Mouse (Mus musculus): ENCODE results near the gene Adra1d. TPM values are rescaled to one million over a fixed set of nuclear protein-coding genes. Genes with fewer than 3 reads are reported as not detected.

Adra1d gene
- total and polyA plus RNA-seq, 3 experiments, result not detected

DNA sequence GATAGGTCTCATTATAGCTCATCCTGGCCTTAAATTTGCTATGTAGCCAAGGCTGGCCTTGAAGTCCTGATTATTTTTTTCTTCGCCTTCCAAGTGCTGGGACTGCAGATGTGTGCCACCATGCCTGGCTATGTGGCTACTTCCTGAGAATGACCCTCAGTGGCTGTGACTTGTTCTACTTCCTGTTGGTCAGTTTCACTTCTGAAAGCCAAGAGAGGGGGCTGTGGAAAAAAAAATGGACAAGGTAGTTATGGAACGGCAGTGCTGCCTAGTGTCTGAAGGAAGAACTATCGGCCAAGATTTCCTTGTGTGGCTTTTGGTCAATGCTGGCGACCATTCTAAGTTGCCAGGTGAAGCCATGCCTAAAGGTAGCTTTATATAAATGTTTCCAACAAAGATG is 44.5 kb downstream of the Adra1d start (continued):
- TF ChIP-seq NRF1 (IDR thresholded peaks at IDR 0.05; ENCODE audit: low read depth, low read length) (no peak), ZKSCAN1 (IDR thresholded peaks at IDR 0.05; ENCODE audit: borderline replicate concordance, low read depth, low read length) (no peak), SIN3A (IDR thresholded peaks at IDR 0.05; ENCODE audit: low read length) (no peak)

DNA sequence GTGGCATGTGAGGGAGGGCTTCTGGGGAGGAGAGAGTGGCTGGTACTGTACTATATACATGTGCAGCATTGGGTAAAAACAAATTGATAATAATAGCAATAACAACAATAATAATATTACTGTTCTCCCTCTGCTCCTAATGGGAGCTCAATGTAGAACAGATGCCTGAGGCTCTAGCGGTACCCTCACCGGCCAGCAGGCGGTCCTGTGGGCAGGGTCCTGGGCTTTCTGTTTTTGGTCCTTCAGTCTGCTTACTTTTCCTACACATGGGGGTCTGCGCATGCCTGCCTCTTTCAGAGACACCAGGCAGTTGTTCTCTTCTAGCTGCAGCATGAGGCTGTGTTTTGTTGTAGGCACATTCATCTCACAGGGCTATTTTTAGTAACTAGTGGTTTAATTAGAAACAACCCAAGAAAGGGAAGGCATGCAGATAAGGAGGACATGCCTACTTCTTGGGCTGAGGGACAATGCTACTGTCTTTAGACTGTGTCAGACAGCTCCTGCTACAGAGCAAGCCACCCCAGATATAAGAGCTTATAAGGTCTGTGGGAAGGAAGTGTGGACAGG is 47.9 kb downstream of the Adra1d start:
- no peak for DNase-seq (ENCODE audit: extremely low read depth)
- no peak for TF ChIP-seq ZC3H11A (IDR thresholded peaks at IDR 0.05; ENCODE audit: low read depth, low read length)
- no peak for TF ChIP-seq TCF12 (IDR thresholded peaks at IDR 0.05; ENCODE audit: low read depth, low read length)
- no peak for TF ChIP-seq UBTF (IDR thresholded peaks at IDR 0.05; ENCODE audit: low read depth, low read length)
- no peak for TF ChIP-seq MAFK (IDR thresholded peaks at IDR 0.05; ENCODE audit: insufficient replicate concordance, low read length)
- TF ChIP-seq ETS1 (conservative IDR thresholded peaks at IDR 0.05; ENCODE audit: low read depth, low read length), result no peak
- no peak for TF ChIP-seq PAX5 (IDR thresholded peaks at IDR 0.05; ENCODE audit: low read length)
- TF ChIP-seq MYC (IDR thresholded peaks at IDR 0.05; ENCODE audit: low read depth, low read length), result no peak
- no peak for TF ChIP-seq ZMIZ1 (IDR thresholded peaks at IDR 0.05; ENCODE audit: low read depth, low read length)
- TF ChIP-seq IRF4 (IDR thresholded peaks at IDR 0.05; ENCODE audit: low read depth, low read length), result no peak
- TF ChIP-seq CHD2 (IDR thresholded peaks at IDR 0.05; ENCODE audit: low read length), result no peak
- no peak for TF ChIP-seq ZNF384 (IDR thresholded peaks at IDR 0.05; ENCODE audit: low read depth, low read length)
- TF ChIP-seq GABPA (IDR thresholded peaks at IDR 0.05; ENCODE audit: insufficient replicate concordance, low read depth, low read length), result no peak
- dilution Hi-C loops (cut with MboI; ENCODE audit: extremely low pct_ligation_motif_present, extremely low pct_unique_long_range_greater_than_20kb, low sequenced_read_pairs), result no loop called here
- no peaks in the 10 kb centered on the region for H3K27me3 ChIP-seq (replicated peaks)
- no peak overlapping the region for H3K4me3 ChIP-seq (replicated peaks in 1 of 3; ENCODE audit: low read depth in 2 of 3, low read length in 2 of 3, poor library complexity in 1 of 3)
- H3K4me2 ChIP-seq (ENCODE audit: insufficient read depth, low read depth, poor library complexity, severe bottlenecking), result no peak overlapping the region
- H3K4me1 ChIP-seq (ENCODE audit: control insufficient read depth in 1 of 2, insufficient read depth in 2 of 2), result peaks cover 19 to 26% of the 10 kb centered on the region in 2 experiments
- no peak overlapping the region for H3K27ac ChIP-seq (ENCODE audit: insufficient read depth, low read depth)
- no peak overlapping the region for H3K9ac ChIP-seq (ENCODE audit: insufficient read depth, low read depth)
- H3K9me3 ChIP-seq (replicated peaks; ENCODE audit: low read length), result no peaks in the 10 kb centered on the region
- peaks cover 4 to 10% of the 10 kb centered on the region in 2 experiments for H3K36me3 ChIP-seq (replicated peaks in 1 of 2; ENCODE audit: control insufficient read depth in 1 of 2, insufficient read depth in 1 of 2, low read length in 1 of 2)
- in situ Hi-C loops (cut with MboI; ENCODE audit: low pct_ligation_motif_present, low pct_unique_long_range_greater_than_20kb, low sequenced_read_pairs), result loop anchor here (5.0 to 25.0 kb wide), 3 partner anchors 82 to 427 kb away; partner anchors contain the start of genes Pank2 and Siglec1
- no peaks in the 10 kb centered on the region for H3K79me2 ChIP-seq (replicated peaks; ENCODE audit: control insufficient read depth, extremely low read depth, insufficient read depth, poor library complexity, severe bottlenecking)

DNA sequence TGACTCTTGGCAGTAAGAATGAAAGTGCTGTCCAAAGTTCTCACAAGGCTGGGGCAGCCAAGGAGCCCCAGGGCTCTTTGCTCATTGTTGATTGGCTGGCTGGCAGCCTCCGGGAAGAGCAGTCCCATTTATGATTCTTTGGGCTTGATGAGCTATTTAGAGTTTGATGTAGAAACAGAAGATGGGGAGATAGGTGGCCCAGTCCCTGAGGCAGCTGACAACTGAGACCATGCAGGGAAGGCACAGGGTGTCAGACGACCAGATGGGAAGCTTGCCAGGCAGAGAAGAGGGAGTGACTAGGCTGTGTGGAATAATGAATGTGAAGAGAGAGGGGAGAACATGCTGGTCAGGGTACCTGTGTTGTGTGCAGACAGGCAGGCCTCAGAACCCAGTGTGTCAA is 48.6 kb downstream of the Adra1d start:
- Histone ChIP-seq H3K4me3 (replicated peaks in 1 of 3; ENCODE audit: low read depth in 2 of 3, low read length in 2 of 3, poor library complexity in 1 of 3) (no peak overlapping the region), H3K27ac (ENCODE audit: insufficient read depth, low read depth) (no peak overlapping the region), H3K36me3 (replicated peaks in 1 of 2; ENCODE audit: control insufficient read depth in 1 of 2, insufficient read depth in 1 of 2, low read length in 1 of 2) (peaks cover 4 to 7% of the 10 kb centered on the region in 2 experiments), H3K9me3 (replicated peaks; ENCODE audit: low read length) (no peaks in the 10 kb centered on the region), H3K27me3 (replicated peaks) (no peaks in the 10 kb centered on the region), H3K9ac (ENCODE audit: insufficient read depth, low read depth) (no peak overlapping the region), H3K79me2 (replicated peaks; ENCODE audit: control insufficient read depth, extremely low read depth, insufficient read depth, poor library complexity, severe bottlenecking) (no peaks in the 10 kb centered on the region), H3K4me2 (ENCODE audit: insufficient read depth, low read depth, poor library complexity, severe bottlenecking) (no peak overlapping the region), H3K4me1 (ENCODE audit: control insufficient read depth in 1 of 2, insufficient read depth in 2 of 2) (peaks cover 19 to 29% of the 10 kb centered on the region in 2 experiments)
- no peak for TF ChIP-seq RCOR1 (conservative IDR thresholded peaks at IDR 0.05; ENCODE audit: low read depth, low read length)
- no peak for TF ChIP-seq POLR2A (IDR thresholded peaks at IDR 0.05; ENCODE audit: low read depth, low read length)
- no peak for TF ChIP-seq MAFK (IDR thresholded peaks at IDR 0.05; ENCODE audit: insufficient replicate concordance, low read length)
- TF ChIP-seq GABPA (IDR thresholded peaks at IDR 0.05; ENCODE audit: insufficient replicate concordance, low read depth, low read length), result no peak
- TF ChIP-seq PAX5 (IDR thresholded peaks at IDR 0.05; ENCODE audit: low read length), result no peak
- no peak for TF ChIP-seq ETS1 (conservative IDR thresholded peaks at IDR 0.05; ENCODE audit: low read depth, low read length)
- TF ChIP-seq JUN (IDR thresholded peaks at IDR 0.05; ENCODE audit: insufficient read depth, low read depth, low read length), result no peak
- TF ChIP-seq CTCF (conservative IDR thresholded peaks at IDR 0.05 in 1 of 2, IDR thresholded peaks at IDR 0.05 in 1 of 2; ENCODE audit: low read depth in 2 of 2, low read length in 2 of 2), result no peak
- no peak for TF ChIP-seq POLR2AphosphoS2 (IDR thresholded peaks at IDR 0.05; ENCODE audit: low read depth, low read length)
- no peak for TF ChIP-seq ZNF384 (IDR thresholded peaks at IDR 0.05; ENCODE audit: low read depth, low read length)
- TF ChIP-seq USF2 (conservative IDR thresholded peaks at IDR 0.05; ENCODE audit: low read depth, low read length), result no peak
- TF ChIP-seq TBP (conservative IDR thresholded peaks at IDR 0.05; ENCODE audit: low read depth, low read length), result no peak
- TF ChIP-seq MAX (IDR thresholded peaks at IDR 0.05; ENCODE audit: low read length), result no peak
- no peak for TF ChIP-seq CHD2 (IDR thresholded peaks at IDR 0.05; ENCODE audit: low read length)
- no peak for TF ChIP-seq CHD1 (IDR thresholded peaks at IDR 0.05; ENCODE audit: low read depth, low read length)
- no peak for TF ChIP-seq ZKSCAN1 (IDR thresholded peaks at IDR 0.05; ENCODE audit: borderline replicate concordance, low read depth, low read length)
- TF ChIP-seq E2F4 (IDR thresholded peaks at IDR 0.05; ENCODE audit: insufficient replicate concordance, low read depth, low read length), result no peak
- TF ChIP-seq NELFE (IDR thresholded peaks at IDR 0.05; ENCODE audit: low read depth, low read length), result no peak
- dilution Hi-C loops (cut with MboI; ENCODE audit: extremely low pct_ligation_motif_present, extremely low pct_unique_long_range_greater_than_20kb, low sequenced_read_pairs) (no loop called here), in situ Hi-C loops (cut with MboI; ENCODE audit: low pct_ligation_motif_present, low pct_unique_long_range_greater_than_20kb, low sequenced_read_pairs) (loop anchor here (5.0 to 25.0 kb wide), 3 partner anchors 81 to 426 kb away; partner anchors contain the start of genes Pank2 and Siglec1)
- DNase-seq (ENCODE audit: extremely low read depth), result no peak
